Mouse (Mus musculus) ES-Bruce4 (cell line): ENCODE measurements around the gene Plekha8.

Experiments
- CTCF ChIP-seq: IDR thresholded peaks from one replicate; pipeline ENCODE4 v1.8.1; 2011; ENCODE audit warnings: low read depth, low read length
- POLR2A ChIP-seq: IDR thresholded peaks from one replicate; pipeline ENCODE4 v1.8.1; 2011; ENCODE audit warnings: low read length; ENCODE audit not compliant: insufficient read depth

DNA sequence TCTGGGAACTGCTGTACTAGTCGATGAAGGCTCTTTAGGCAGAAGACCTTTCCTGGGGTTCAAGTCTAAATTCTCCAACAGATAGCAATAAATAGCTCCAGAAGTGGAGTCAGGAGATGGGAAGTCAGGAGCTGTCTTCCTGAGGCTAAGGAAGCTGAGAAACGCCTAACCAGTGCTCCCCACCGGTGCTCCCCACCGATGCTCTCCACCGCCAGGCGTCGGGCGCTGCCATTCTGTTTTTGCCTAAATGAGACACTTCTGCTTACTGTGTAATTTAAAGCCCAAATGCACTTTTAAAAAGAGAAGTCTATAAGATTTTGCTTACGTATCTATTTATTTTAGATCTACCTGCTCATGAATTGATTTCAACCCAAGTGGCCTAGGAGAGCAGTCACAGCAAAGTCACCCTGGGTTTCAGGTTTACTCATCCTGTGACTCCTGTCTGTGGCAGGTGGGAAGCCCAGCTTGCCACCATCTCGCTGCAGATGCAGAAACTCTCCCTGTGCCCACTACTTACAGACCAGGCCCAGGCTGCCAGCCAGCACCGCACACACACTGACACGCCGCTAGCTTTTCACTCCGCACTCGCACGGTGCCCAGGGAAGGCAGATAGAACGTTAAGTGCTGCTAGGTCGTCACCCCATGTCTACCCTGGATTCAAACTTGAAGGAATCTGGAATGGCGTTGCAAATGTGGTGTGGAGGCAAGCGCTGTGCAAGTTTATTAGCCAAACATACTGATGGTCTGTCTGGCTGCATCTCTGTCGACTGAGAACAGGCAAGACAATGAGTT lies 92.2 kb downstream of the Plekha8 start:
- no peak for TF ChIP-seq CTCF
- TF ChIP-seq POLR2A: no peak
